Mouse (Mus musculus): ENCODE results near the gene Gde1. TPM values are rescaled to one million over a fixed set of nuclear protein-coding genes. Genes with fewer than 3 reads are reported as not detected.
A peak's percentile ranks its signal among the peaks of the same experiment; 100 is the strongest.

Gene Gde1
- total and polyA plus RNA-seq, 2 experiments from 2014 or later: 272 to 298 TPM

DNA sequence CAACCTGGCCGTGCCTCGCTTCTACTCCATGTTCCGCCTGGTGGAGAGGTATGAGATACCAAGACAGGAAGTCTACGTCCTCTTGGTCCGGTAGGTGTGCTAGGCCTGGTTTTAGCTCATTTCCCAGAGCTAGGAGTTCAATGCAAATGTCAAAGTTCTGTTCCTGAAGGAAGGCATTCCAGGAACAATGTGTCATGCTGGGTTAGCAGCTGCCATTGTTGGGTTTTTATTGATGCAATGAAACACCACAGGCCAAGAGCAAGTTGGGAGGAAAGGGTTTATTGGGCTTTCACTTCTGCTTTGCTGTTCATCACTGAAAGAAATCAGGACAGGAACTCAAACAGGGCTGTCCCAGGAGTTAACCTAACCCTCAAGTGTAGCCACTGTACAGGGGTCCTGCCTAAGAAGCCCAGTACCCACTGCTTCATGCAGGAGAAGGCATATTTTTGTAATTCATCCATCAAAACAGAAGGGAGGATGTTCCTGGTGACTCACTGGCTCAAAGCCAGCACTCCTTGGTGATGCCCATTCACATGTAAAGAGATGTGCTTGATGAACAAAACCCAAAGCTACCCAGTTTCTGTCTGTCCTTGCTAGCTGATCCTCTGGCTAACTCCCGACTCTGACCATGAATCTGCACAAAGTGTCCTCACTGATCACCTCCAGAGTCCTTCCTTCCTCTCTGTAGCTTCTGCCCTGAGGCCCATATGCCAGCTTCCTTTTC lies 52.8 kb downstream of the Gde1 start:
- no peak for TF ChIP-seq CTCF (IDR thresholded peaks at IDR 0.05)
- no peak for DNase-seq (ENCODE audit: low spot score)
- Histone ChIP-seq H3K27ac (ENCODE audit: low read depth, low read length) (no peak overlapping the region), H3K4me3 (ENCODE audit: low read depth, low read length) (no peak overlapping the region), H3K27me3 (ENCODE audit: insufficient read depth, low read length) (no peaks in the 10 kb centered on the region), H3K9me3 (ENCODE audit: low read length) (no peaks in the 10 kb centered on the region), H3K4me2 (ENCODE audit: low read depth, low read length, poor library complexity, severe bottlenecking) (no peak overlapping the region), H3K4me1 (ENCODE audit: insufficient read depth, low read length) (no peaks in the 10 kb centered on the region), H3K9ac (replicated peaks; ENCODE audit: low read length, poor library complexity, severe bottlenecking) (no peak overlapping the region), H3K36me3 (ENCODE audit: insufficient read depth, low read length) (no peaks in the 10 kb centered on the region)
- WGBS: 79% methylated on average over 6 of the region's 6 CpGs
- no peak for ATAC-seq (ENCODE audit: low FRiP score)

DNA sequence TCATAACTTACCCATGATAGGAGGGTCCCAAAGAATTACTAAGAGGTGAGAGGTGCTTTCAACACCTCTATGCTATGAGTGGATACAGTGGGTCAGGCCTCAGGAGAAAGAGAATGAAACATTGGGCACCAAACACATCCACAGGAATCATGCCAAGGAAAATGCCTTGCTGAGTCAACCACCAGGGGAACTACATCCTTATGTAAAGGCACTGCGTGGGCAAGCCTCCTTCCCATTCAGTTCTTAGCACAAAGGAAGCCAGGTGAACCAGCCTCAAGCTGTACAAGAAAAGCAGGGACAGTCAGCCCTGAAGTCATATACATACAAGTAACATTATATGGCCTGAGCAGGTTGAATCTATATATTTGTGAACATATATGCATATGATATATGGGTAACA lies 54.7 kb downstream of the Gde1 start:
- TF ChIP-seq CTCF (IDR thresholded peaks at IDR 0.05): no peak
- no peaks in the 10 kb centered on the region for H3K27me3 ChIP-seq (ENCODE audit: insufficient read depth, low read length)

GRCm38 (mm10) chr7:118650119-118650518 lies 55.5 kb downstream of the Gde1 start:
- Histone ChIP-seq H3K4me2 (ENCODE audit: low read depth, low read length, poor library complexity, severe bottlenecking) (no peak overlapping the region), H3K9ac (replicated peaks; ENCODE audit: low read length, poor library complexity, severe bottlenecking) (no peak overlapping the region), H3K36me3 (ENCODE audit: insufficient read depth, low read length) (no peaks in the 10 kb centered on the region), H3K4me3 (ENCODE audit: low read depth, low read length) (no peak overlapping the region), H3K27ac (ENCODE audit: low read depth, low read length) (no peak overlapping the region), H3K4me1 (ENCODE audit: insufficient read depth, low read length) (no peaks in the 10 kb centered on the region), H3K27me3 (ENCODE audit: insufficient read depth, low read length) (no peaks in the 10 kb centered on the region), H3K9me3 (ENCODE audit: low read length) (no peaks in the 10 kb centered on the region)
- no peak for ATAC-seq (ENCODE audit: low FRiP score)
- 90% methylated on average over 4 of the region's 4 CpGs for WGBS
- TF ChIP-seq CTCF (IDR thresholded peaks at IDR 0.05): no peak
- no peak for DNase-seq (ENCODE audit: low spot score)

More for the DNA sequence above, 54.7 kb downstream of the Gde1 start:
- no peak overlapping the region for H3K9ac ChIP-seq (replicated peaks; ENCODE audit: low read length, poor library complexity, severe bottlenecking)
- H3K4me3 ChIP-seq (ENCODE audit: low read depth, low read length): no peak overlapping the region
- H3K9me3 ChIP-seq (ENCODE audit: low read length): no peaks in the 10 kb centered on the region
- DNase-seq (ENCODE audit: low spot score) (no peak), ATAC-seq (ENCODE audit: low FRiP score) (no peak)
- H3K36me3 ChIP-seq (ENCODE audit: insufficient read depth, low read length): no peaks in the 10 kb centered on the region
- no peaks in the 10 kb centered on the region for H3K4me1 ChIP-seq (ENCODE audit: insufficient read depth, low read length)
- no peak overlapping the region for H3K4me2 ChIP-seq (ENCODE audit: low read depth, low read length, poor library complexity, severe bottlenecking)
- no peak overlapping the region for H3K27ac ChIP-seq (ENCODE audit: low read depth, low read length)
- 87% methylated on average over 1 of the region's 1 CpGs for WGBS

GRCm38 (mm10) chr7:118649328-118649727 lies 56.2 kb downstream of the Gde1 start:
- TF ChIP-seq CTCF (IDR thresholded peaks at IDR 0.05): no peak
- 65% methylated on average over 7 of the region's 7 CpGs for WGBS
- H3K9ac ChIP-seq (replicated peaks; ENCODE audit: low read length, poor library complexity, severe bottlenecking): no peak overlapping the region
- H3K4me3 ChIP-seq (ENCODE audit: low read depth, low read length): no peak overlapping the region
- H3K4me1 ChIP-seq (ENCODE audit: insufficient read depth, low read length): no peaks in the 10 kb centered on the region
- H3K27me3 ChIP-seq (ENCODE audit: insufficient read depth, low read length): no peaks in the 10 kb centered on the region
- H3K4me2 ChIP-seq (ENCODE audit: low read depth, low read length, poor library complexity, severe bottlenecking): no peak overlapping the region
- H3K27ac ChIP-seq (ENCODE audit: low read depth, low read length): no peak overlapping the region
- H3K36me3 ChIP-seq (ENCODE audit: insufficient read depth, low read length): no peaks in the 10 kb centered on the region
- ATAC-seq (ENCODE audit: low FRiP score): no peak
- H3K9me3 ChIP-seq (ENCODE audit: low read length): no peaks in the 10 kb centered on the region
- peak; percentile 45 for DNase-seq (ENCODE audit: low spot score)

- H3K27me3 ChIP-seq (ENCODE audit: insufficient read depth, low read length): no peaks in the 10 kb centered on the region
- WGBS: 82% methylated on average over 1 of the region's 1 CpGs
- H3K9ac ChIP-seq (replicated peaks; ENCODE audit: low read length, poor library complexity, severe bottlenecking): no peak overlapping the region
- H3K4me1 ChIP-seq (ENCODE audit: insufficient read depth, low read length): no peaks in the 10 kb centered on the region
- ATAC-seq (ENCODE audit: low FRiP score): no peak
- TF ChIP-seq CTCF (IDR thresholded peaks at IDR 0.05): no peak
- H3K27ac ChIP-seq (ENCODE audit: low read depth, low read length): no peak overlapping the region
- H3K36me3 ChIP-seq (ENCODE audit: insufficient read depth, low read length): no peaks in the 10 kb centered on the region
- no peaks in the 10 kb centered on the region for H3K9me3 ChIP-seq (ENCODE audit: low read length)
- no peak for DNase-seq (ENCODE audit: low spot score)
- H3K4me2 ChIP-seq (ENCODE audit: low read depth, low read length, poor library complexity, severe bottlenecking): no peak overlapping the region
- H3K4me3 ChIP-seq (ENCODE audit: low read depth, low read length): no peak overlapping the region
Measured at GRCm38 (mm10) chr7:118646237-118646636, 59.3 kb downstream of the Gde1 start.

Other genes with a start within 250 kb of the Gde1 start
- gene Itpripl2, start 213.8 kb downstream of the Gde1 start, total RNA-seq (2014; rRNA removed): 5.2 and 5.4 TPM in 2 replicates
- 0.48 and 0.52 TPM in 2 replicates for gene Itpripl2, start 213.8 kb downstream of the Gde1 start, polyA plus RNA-seq (2015; fragmentation: Nextera tagmentation; extraction: Ambion mirVana)
- 30.9 and 38.2 TPM in 2 replicates for gene Coq7, start 172.4 kb downstream of the Gde1 start, total RNA-seq (2014; rRNA removed)
- gene Coq7, start 172.4 kb downstream of the Gde1 start, polyA plus RNA-seq (2015; fragmentation: Nextera tagmentation; extraction: Ambion mirVana): 128 and 131 TPM in 2 replicates
- gene Tmc7, start 121.0 kb downstream of the Gde1 start, total RNA-seq (2014; rRNA removed): 11.5 and 13.5 TPM in 2 replicates
- 4.8 and 5.4 TPM in 2 replicates for gene Tmc7, start 121.0 kb downstream of the Gde1 start, polyA plus RNA-seq (2015; fragmentation: Nextera tagmentation; extraction: Ambion mirVana)
- 0.47 and 0.66 TPM in 2 replicates for gene Tmc5, start 108.5 kb downstream of the Gde1 start, total RNA-seq (2014; rRNA removed)
- gene Tmc5, start 108.5 kb downstream of the Gde1 start, polyA plus RNA-seq (2015; fragmentation: Nextera tagmentation; extraction: Ambion mirVana): 0.22 and 0.31 TPM in 2 replicates
- 24.2 and 28.6 TPM in 2 replicates for gene Ccp110, start 6.8 kb upstream of the Gde1 start, total RNA-seq (2014; rRNA removed)
- 14.7 and 17.4 TPM in 2 replicates for gene Ccp110, start 6.8 kb upstream of the Gde1 start, polyA plus RNA-seq (2015; fragmentation: Nextera tagmentation; extraction: Ambion mirVana)
- gene Vps35l, start 34.4 kb upstream of the Gde1 start, total RNA-seq (2014; rRNA removed): 105 and 114 TPM in 2 replicates
- gene Vps35l, start 34.4 kb upstream of the Gde1 start, polyA plus RNA-seq (2015; fragmentation: Nextera tagmentation; extraction: Ambion mirVana): 89.4 and 93.2 TPM in 2 replicates
- 3.5 and 5.1 TPM in 2 replicates for gene Iqck, start 150.0 kb upstream of the Gde1 start, total RNA-seq (2014; rRNA removed)
- gene Iqck, start 150.0 kb upstream of the Gde1 start, polyA plus RNA-seq (2015; fragmentation: Nextera tagmentation; extraction: Ambion mirVana): 4.8 and 5.9 TPM in 2 replicates
- gene Knop1, start 150.5 kb upstream of the Gde1 start, total RNA-seq (2014; rRNA removed): 31.6 and 37.5 TPM in 2 replicates
- 67.5 and 73.2 TPM in 2 replicates for gene Knop1, start 150.5 kb upstream of the Gde1 start, polyA plus RNA-seq (2015; fragmentation: Nextera tagmentation; extraction: Ambion mirVana)